Mouse (Mus musculus) inflammation-experienced regulatory T-cells, adult 16 weeks (primary cell): ENCODE data around the gene Hs6st3. TPM values are rescaled to one million over a fixed set of nuclear protein-coding genes. Genes with fewer than 3 reads are reported as not detected.

Experiments used
- polyA plus RNA-seq: library from polyadenylated mRNA; unstranded; fragments of 100-300 nt; shearing (Covaris generic); gene quantifications from one replicate; pipeline ENCODE4 v1.2.1, GENCODE M21; 2017

Gene Hs6st3
- polyA plus RNA-seq: not detected

DNA sequence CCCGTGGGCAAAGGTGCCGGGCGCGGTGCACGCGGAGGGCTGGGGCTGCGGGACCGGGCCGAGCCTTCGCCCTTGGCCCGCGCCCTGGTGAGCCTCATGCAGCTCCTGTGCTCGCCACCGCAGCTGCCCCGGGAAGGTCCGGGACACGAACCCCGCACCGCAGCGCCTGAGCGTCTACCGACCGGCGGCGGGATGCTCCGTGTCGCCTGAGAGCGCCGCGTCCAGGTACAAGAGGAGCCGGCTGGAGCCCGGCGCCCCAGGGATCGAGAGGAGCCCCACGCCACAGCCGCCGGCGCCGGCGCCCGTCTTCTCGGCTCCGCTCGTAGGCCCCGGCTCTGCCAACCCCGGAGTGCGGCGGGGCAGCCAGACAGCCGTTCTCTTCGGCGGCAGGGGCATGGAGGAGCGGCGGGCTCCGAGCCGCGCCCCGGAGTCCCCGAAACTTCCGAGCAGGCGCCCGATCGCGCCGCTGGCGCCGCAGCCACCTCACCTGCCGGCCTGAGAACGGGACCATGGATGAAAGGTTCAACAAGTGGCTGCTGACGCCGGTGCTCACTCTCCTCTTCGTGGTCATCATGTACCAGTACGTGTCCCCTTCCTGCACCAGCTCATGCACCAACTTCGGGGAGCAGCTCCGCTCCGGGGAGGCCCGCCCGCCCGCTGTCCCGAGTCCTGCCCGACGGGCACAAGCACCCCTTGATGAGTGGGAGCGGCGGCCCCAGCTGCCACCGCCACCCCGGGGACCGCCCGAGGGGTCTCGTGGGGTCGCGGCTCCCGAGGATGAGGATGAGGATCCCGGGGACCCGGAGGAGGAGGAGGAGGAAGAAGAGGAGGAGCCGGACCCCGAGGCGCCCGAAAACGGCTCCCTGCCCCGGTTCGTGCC is at the start of gene Hs6st3:
Gene Hs6st3, plus strand, starts transcription at position 436 of the 880 bp plus-strand sequence.

DNA sequence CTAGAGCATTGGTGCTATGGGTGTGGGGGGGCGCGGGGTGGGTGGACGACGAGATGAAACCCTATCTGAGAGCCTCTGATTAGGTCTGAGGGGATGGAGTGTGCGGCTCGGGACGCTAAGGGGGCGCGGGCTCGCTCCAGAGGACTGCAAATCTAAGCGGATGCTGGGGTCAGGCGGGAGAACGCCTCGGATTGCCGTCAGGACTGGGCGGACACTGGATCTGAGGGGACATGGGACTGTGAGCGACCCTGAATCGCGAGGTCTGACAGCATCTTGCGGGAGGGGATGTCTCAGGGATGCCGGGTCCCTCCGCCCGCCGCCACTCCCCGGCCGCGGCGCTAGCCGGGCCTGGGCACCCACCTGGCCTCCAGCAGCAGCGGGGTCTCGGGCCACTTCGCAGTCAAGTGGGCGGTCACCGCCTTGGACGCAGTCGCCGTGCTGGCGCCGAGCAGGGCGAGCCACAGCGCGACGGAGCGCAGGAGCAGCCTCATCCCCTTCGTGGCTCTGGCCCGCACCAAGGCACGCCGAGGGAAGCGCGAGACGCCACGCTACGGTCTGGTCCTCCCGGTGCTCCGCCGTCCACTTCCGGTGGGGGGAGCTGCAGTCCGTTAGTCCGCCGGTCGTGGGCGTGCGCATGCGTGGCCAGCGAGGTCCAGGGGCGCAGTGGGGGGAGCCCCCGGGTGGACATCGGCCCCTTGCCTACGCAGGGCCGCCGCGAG is 39.1 kb upstream of the Hs6st3 start, which contains the start of gene Uggt2:
Gene Uggt2, minus strand, starts transcription at position 580 of the 719 bp plus-strand sequence.

Other genes with a start within 250 kb of the Hs6st3 start
- 14.3 TPM for gene Dzip1, start 212.9 kb upstream of the Hs6st3 start, polyA plus RNA-seq
- 42.5 TPM for gene Dnajc3, start 200.4 kb upstream of the Hs6st3 start, polyA plus RNA-seq
- gene Uggt2, start 38.9 kb upstream of the Hs6st3 start, polyA plus RNA-seq: 1.8 TPM